Mouse (Mus musculus): ENCODE measurements at regions not wholly inside any gene's neighbourhood (a gene's known extent, or its start where the extent isn't known, plus 50 kb on each side); places are given as distances from the start of the nearest gene placed in this dataset.

GRCm38 (mm10) chr1:64361959-64362638 lies 170.3 kb upstream of the Creb1 start:
- no peak for DNase-seq (ENCODE audit: low read depth)

- DNase-seq (ENCODE audit: low read depth): no peak
Observed at GRCm38 (mm10) chr1:64343268-64343667, 189.2 kb upstream of the Creb1 start.

- no peak for DNase-seq (ENCODE audit: low read depth)
Observed at GRCm38 (mm10) chr1:64341596-64341995, 190.8 kb upstream of the Creb1 start.

- no peak for DNase-seq (ENCODE audit: low read depth)
Observed at GRCm38 (mm10) chr1:64338575-64338961, 193.9 kb upstream of the Creb1 start.

- DNase-seq (ENCODE audit: low read depth): no peak
Observed at GRCm38 (mm10) chr1:64337619-64338574, 194.5 kb upstream of the Creb1 start.

- DNase-seq (ENCODE audit: low read depth): no peak
Observed at GRCm38 (mm10) chr1:64331566-64331965, 200.9 kb upstream of the Creb1 start.

- DNase-seq (ENCODE audit: low read depth): no peak
Observed at GRCm38 (mm10) chr1:64330721-64331120, 201.7 kb upstream of the Creb1 start.

- no peak for DNase-seq (ENCODE audit: low read depth)
Observed at GRCm38 (mm10) chr1:64322197-64322596, 200.1 kb upstream of the Klf7 start.

- DNase-seq (ENCODE audit: low read depth): no peak
Observed at GRCm38 (mm10) chr1:64319155-64319582, 197.1 kb upstream of the Klf7 start.

- DNase-seq (ENCODE audit: low read depth): no peak
Observed at GRCm38 (mm10) chr1:64318440-64319154, 196.5 kb upstream of the Klf7 start.

- no peak for DNase-seq (ENCODE audit: low read depth)
Observed at GRCm38 (mm10) chr1:64317032-64317636, 195.1 kb upstream of the Klf7 start.

GRCm38 (mm10) chr1:64311371-64311770 lies 189.3 kb upstream of the Klf7 start:
- no peak for DNase-seq (ENCODE audit: low read depth)

GRCm38 (mm10) chr1:64308560-64308959 lies 186.5 kb upstream of the Klf7 start:
- DNase-seq (ENCODE audit: low read depth): no peak

- no peak for DNase-seq (ENCODE audit: low read depth)
Observed at GRCm38 (mm10) chr1:64308088-64308487, 186.0 kb upstream of the Klf7 start.

- DNase-seq (ENCODE audit: low read depth): no peak
Observed at GRCm38 (mm10) chr1:64305427-64306213, 183.5 kb upstream of the Klf7 start.

GRCm38 (mm10) chr1:64302833-64303358 lies 180.8 kb upstream of the Klf7 start:
- no peak for DNase-seq (ENCODE audit: low read depth)

GRCm38 (mm10) chr1:64301530-64302061 lies 179.5 kb upstream of the Klf7 start:
- no peak for DNase-seq (ENCODE audit: low read depth)

GRCm38 (mm10) chr1:64300951-64301529 lies 179.0 kb upstream of the Klf7 start:
- DNase-seq (ENCODE audit: low read depth): no peak

GRCm38 (mm10) chr1:64298950-64299349 lies 176.9 kb upstream of the Klf7 start:
- no peak for DNase-seq (ENCODE audit: low read depth)

- no peak for DNase-seq (ENCODE audit: low read depth)
Observed at GRCm38 (mm10) chr1:64298188-64298587, 176.1 kb upstream of the Klf7 start.
